Mouse (Mus musculus) neural tube, embryonic 10.5 days (tissue): ENCODE results near the gene Piwil1.
A peak's percentile ranks its signal among the peaks of the same experiment; 100 is the strongest.
"Not testable (repeated sequence)": the region's sequence is repeated elsewhere in the genome, so short reads cannot be mapped to it uniquely, and the experiment has no call there.

ENCODE experiments used
- DNase-seq: peaks from one replicate; pipeline ENCODE4 v3.0.0-alpha.2; 2017; ENCODE audit warnings: low spot score; ENCODE audit errors: extremely low spot score

Gene Piwil1

GRCm38 (mm10) chr5:128708929-128709328 is 6.6 kb downstream of the Piwil1 start:
- no peak for DNase-seq

GRCm38 (mm10) chr5:128710596-128710995 is 8.3 kb downstream of the Piwil1 start:
- no peak for DNase-seq

- no peak for DNase-seq
Measured at GRCm38 (mm10) chr5:128711847-128712246, 9.5 kb downstream of the Piwil1 start.

GRCm38 (mm10) chr5:128715171-128715570 is 12.8 kb downstream of the Piwil1 start:
- no peak for DNase-seq

GRCm38 (mm10) chr5:128720461-128720860 is 18.1 kb downstream of the Piwil1 start:
- DNase-seq: not testable (repeated sequence)

GRCm38 (mm10) chr5:128729341-128729740 is 27.0 kb downstream of the Piwil1 start:
- peak; percentile 48 for DNase-seq

GRCm38 (mm10) chr5:128730634-128731033 is 28.3 kb downstream of the Piwil1 start:
- DNase-seq: peak; percentile 56

GRCm38 (mm10) chr5:128732416-128733014 is 30.2 kb downstream of the Piwil1 start:
- no peak for DNase-seq

- peak; percentile 60 for DNase-seq
Measured at GRCm38 (mm10) chr5:128733955-128734354, 31.6 kb downstream of the Piwil1 start.

GRCm38 (mm10) chr5:128735921-128736320 is 33.6 kb downstream of the Piwil1 start:
- no peak for DNase-seq

GRCm38 (mm10) chr5:128739168-128739837 is 37.0 kb downstream of the Piwil1 start:
- no peak for DNase-seq

- DNase-seq: no peak
Measured at GRCm38 (mm10) chr5:128739838-128740171, 37.5 kb downstream of the Piwil1 start.

- DNase-seq: no peak
Measured at GRCm38 (mm10) chr5:128744351-128744750, 42.0 kb downstream of the Piwil1 start.

- DNase-seq: no peak
Measured at GRCm38 (mm10) chr5:128745206-128745605, 42.9 kb downstream of the Piwil1 start.

GRCm38 (mm10) chr5:128746261-128746660 is 43.9 kb downstream of the Piwil1 start:
- no peak for DNase-seq

- DNase-seq: peak; percentile 26
Measured at GRCm38 (mm10) chr5:128761118-128761517, 58.8 kb downstream of the Piwil1 start.

GRCm38 (mm10) chr5:128769026-128769631 is 66.8 kb downstream of the Piwil1 start:
- peak; percentile 47 for DNase-seq

- DNase-seq: no peak
Measured at GRCm38 (mm10) chr5:128776386-128776785, 74.1 kb downstream of the Piwil1 start.

- DNase-seq: no peak
Measured at GRCm38 (mm10) chr5:128781621-128782020, 79.3 kb downstream of the Piwil1 start.

GRCm38 (mm10) chr5:128800592-128800991 is 98.3 kb downstream of the Piwil1 start:
- DNase-seq: no peak
